Mouse (Mus musculus): ENCODE data around the gene Prune1.

Prune1 gene

DNA sequence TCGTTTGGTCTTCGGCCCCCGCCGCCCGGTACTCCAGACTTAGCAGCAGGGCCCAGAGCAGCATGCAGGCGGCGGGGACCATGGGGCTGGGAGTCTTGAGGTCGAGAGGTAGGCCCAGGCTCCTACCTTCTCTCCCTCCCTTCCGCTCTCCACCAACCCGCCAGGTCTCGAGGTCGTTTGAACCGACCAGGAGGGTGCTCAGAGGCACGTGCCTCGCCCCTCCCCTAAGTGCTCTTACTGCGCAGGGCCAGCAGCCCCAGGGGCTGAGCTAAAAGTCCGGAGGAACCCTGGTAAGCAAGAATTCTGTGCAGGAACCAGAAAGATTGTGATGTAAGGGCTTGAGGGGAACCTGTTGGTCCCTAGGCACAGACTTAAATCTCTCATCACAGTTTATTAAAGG is 41.0 kb downstream of the Prune1 start:
- no peak for TF ChIP-seq GATA4 (IDR thresholded peaks at IDR 0.05; ENCODE audit: insufficient replicate concordance, low read length)

DNA sequence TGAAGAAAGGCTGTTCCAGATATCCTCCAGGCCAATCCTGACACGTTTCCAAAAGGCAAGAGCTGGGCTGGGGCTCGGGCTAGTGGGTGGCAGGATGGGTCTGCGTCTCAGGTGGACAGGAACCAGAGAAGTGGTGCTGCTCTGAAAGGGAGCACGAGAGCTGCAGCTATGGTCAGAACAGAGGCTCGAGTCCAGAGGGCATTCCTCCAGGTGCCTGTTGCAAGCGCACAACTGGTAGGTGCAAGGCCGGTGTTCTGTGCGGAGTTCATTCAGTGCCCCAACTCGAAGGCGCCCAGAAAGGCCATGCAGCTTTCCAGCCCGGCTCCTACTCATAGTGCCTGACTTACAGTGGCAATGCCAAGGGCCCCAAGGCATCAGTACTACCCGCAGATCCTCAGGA is 41.9 kb downstream of the Prune1 start:
- no peak for TF ChIP-seq GATA4 (IDR thresholded peaks at IDR 0.05; ENCODE audit: insufficient replicate concordance, low read length)

DNA sequence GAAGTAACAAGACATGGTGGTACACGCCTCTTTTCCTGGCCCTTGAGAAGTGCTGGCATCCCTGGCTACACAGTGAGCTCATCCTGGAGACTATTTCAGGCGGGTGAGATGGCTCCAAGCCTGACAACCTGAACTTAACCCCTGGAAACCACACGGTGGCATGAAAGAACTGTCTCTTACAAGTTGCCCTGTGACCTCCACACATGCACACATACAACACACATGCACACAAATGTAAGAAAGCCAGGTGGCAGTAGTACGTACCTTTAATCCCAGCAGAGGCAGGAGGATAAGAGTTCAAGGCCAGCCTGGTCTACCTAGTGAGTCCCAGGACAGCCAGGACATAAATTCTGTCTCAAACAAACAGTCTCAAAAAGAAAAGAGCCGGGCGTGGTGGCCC is 42.9 kb downstream of the Prune1 start:
- no peak for TF ChIP-seq GATA4 (IDR thresholded peaks at IDR 0.05; ENCODE audit: insufficient replicate concordance, low read length)

DNA sequence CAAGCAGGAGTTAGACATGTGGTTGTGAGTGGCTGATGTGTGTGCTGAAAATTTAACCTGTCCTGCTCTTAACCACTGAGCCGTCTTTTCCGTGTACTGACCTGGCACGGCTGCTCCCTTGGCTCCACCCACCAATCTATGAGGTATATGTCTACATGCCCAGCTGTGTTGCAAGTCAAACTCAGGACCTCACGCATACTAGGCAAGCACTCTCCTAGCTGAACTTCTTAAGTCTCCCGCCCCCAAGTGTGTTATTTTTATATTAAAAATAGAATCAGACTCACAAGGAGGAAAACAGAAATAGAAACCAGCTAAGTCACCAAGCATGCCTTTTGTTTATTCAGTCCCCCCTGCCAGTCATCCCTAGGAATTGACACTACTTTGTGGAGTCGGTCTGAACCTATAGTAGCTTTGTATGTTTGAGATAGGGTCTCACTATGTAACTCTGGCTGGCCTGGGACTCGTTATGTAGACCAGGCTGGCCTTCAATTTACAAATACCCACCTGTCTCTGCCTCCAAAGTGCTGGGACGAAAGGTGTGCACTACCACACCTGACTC is 44.3 kb downstream of the Prune1 start:
- no peak for TF ChIP-seq GATA4 (IDR thresholded peaks at IDR 0.05; ENCODE audit: insufficient replicate concordance, low read length)

DNA sequence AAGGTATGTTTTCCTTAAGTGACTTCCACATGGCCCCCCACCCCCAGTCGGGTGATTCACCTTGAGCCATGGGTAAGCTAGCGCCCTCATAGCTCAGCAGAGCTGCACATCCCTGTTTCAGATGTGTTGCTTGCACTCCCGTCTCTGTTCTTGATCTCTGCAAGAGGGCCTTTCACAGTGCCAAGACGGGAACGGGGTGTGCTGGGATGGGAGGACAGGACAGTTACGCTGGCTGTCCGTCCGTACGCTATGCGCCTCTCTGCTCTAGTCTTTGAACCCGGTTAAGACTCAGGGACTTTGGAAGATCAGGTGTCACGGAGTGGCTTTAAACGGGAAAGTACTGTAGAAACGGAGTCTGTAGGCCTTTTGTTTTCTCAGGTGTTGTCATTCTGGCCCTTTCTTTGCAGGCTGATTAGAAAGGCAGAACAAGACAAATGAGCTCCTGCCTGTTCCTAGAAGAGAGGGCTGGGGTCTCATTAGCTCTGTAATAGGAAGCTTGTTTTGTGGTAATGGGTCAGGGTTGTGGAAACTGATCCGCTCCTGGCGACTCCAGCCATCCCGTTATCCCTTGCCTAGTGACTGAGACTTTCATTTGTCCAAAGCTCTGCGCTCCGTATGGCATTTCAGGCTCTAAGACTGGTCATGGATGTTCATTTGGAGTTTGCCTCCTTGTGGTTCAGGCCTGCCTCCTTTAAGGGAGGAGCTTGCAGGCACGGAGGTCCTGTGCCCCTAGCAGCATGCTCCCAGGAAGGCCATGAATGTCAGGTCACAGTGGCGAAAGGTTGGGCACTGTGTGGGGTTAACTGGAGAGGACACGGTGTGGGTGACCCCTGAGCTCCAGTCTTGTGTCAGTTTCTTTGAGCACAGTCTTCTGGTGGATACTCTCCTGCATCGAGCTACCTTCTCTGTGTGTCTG is 46.2 kb downstream of the Prune1 start:
- TF ChIP-seq GATA4 (IDR thresholded peaks at IDR 0.05; ENCODE audit: insufficient replicate concordance, low read length) = no peak

DNA sequence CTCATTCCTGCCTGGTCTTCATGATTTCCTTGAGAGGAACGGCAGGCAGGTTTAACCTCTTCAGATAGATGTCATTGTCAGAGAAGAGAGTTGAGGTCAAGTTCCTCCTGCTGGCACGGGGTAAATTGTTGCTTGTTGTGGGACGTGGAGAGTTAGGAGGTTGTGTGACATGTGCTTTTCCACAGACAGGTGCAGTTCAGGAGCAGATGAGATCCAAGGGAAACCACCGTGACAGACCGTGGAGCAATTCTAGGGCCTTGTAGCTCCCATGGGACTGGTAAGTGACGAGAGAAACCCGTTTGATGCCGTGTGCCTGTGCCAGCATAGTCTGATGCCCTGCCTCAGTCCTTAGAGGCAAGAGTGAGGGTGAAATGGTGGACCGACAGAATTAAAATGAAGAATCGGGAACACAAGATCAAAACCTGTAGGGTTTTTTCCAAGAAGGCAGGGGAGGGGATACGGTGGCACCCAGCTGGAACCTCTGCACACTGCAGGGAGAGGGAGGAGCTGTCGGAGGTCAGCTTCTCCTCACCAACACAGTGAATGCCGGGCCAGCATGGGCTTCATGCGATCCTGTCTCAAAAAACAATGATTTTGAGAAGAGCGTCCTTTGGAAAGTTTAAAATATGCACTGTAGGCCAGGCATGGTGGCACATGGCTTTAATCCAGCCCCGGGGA is 48.4 kb downstream of the Prune1 start:
- no peak for TF ChIP-seq GATA4 (IDR thresholded peaks at IDR 0.05; ENCODE audit: insufficient replicate concordance, low read length)

DNA sequence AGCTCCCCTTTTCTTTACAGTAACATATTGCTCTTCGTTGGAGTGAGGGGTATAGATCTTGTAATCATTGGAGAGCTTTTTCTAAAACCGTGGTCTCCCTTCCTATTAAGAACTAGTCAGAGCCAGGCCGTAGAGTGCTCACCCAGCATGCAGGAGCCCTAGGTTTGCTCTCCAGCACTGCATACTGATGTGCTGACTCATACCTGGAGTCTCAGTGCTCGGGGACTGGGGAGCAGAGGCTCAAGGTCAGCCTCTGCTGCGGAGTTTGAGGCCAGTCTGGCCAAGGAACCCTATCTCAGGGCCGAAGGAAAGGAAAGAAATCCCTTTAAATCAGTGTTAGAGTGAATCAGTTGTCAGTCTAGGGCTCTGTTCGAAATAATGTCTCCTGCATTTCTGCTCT is 49.1 kb downstream of the Prune1 start:
- no peak for TF ChIP-seq GATA4 (IDR thresholded peaks at IDR 0.05; ENCODE audit: insufficient replicate concordance, low read length)

DNA sequence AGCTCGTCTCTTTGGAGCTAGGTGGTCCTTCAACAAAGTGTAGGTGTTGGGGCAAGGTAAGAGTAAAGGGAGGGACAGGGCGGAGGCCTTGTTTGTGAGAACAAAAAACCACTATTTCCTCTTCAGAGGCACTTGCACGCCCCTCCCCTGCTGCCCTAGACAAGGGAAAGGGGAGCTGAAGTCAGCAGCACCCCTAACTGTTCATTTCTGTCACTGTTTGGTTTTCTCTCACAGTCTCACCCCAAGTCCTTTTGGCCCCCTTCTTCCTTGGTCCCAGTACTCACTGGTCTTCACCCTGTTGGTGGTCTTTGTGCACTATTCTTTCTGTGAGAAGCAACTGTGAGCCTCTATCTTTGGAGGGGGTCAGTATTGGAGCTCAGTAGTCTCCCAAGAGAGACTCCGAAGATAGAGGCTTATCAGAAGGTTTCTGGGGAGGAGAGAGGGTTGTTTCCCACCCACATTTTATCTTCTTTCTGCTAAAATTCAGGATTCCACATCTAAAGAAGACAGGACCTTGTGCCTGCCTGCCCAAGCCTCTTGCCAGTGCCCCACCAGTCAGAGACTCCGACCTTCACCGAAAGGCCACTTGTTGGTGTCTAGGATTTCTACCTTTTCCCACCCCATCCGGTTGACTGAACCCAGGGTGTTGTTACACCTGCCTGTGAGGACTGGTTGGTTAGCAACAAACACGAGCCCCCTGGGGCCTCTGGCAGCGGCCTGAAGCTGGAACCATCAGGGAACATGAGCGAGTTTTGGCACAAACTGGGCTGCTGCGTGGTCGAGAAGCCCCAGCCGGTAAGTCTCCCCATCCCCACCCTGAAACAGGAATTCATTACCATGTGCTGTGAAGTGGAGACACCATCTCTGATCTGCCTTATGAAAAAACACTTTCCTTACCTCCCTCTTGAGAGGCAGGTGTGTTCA is 50.3 kb downstream of the Prune1 start, which contains the start of gene Mllt11:
Gene Mllt11, minus strand, starts transcription at position 874 of the 924 bp plus-strand sequence.
- TF ChIP-seq GATA4 (IDR thresholded peaks at IDR 0.05; ENCODE audit: insufficient replicate concordance, low read length) = no peak

DNA sequence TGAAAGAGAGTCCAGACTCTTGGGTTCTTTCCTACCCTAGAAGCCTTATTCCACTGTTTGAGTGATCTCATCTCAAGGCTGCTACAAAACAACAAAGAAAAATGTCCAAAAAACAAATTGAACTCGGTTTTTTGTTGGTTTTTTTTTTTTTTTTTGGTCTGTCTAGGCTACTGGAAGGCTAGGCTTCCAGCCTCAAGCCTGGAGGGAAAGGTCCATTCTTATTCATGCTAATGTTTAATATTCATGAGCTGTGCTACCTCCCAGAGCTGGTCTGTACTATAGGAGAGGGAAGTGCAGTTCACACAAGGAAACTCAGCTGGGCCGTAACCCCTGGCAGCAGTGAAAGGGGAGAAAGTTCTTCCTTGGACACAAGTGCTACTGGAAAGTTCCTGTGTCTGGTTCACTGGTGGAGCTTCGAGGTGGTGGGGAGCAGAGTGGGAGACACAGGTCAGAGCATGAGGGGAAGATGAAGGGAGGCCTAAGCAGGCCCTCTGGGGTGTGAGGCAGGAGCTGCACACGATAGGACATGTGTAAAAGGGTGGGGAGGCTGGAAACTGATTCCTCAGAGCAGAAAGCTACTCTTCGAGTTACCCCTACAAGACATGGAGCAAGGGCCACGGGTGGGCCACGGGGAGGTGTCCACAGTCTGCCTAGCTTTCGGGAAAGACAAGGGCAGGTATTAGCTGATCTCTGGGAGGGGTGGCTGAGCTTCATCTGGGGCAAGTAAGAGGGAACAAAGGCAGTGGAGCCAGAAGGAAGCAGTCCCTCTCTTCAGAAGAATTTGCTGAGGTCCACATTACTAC is 51.2 kb downstream of the Prune1 start:
- no peak for TF ChIP-seq GATA4 (IDR thresholded peaks at IDR 0.05; ENCODE audit: insufficient replicate concordance, low read length)

DNA sequence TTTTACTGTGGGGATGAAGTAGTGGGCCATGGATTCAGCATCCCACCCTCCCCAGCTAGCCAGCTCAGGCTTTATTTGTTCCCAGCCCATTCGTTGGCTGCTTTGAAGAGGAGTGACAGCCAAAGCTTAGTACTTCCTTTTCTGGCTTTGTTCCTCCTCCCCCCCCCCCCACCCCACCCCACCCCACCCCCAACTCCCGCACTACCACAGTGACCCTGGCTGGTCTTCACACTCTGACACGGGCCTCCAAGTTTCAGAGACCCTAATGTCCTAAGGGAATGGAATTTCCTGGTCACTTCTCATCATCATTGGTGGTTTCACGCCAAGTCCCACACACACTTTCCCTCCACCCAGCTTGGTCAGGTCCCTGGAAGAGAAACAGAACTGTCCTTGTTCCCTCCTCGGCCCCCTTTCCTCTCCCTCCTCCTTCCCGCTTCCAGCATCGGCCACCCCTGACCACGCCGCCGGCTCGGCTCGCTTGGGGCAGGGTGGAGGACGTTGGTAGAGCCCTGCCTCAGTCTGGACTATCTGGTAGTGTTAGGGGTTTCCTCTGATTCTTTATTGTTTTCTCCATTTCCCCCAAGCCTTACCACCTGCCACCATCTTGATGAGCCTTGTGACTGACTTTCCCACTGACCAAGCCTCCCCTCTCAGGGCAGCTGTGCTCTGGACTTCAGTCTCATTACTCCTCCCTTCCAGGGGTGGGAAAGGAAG is 51.9 kb downstream of the Prune1 start:
- no peak for TF ChIP-seq GATA4 (IDR thresholded peaks at IDR 0.05; ENCODE audit: insufficient replicate concordance, low read length)

DNA sequence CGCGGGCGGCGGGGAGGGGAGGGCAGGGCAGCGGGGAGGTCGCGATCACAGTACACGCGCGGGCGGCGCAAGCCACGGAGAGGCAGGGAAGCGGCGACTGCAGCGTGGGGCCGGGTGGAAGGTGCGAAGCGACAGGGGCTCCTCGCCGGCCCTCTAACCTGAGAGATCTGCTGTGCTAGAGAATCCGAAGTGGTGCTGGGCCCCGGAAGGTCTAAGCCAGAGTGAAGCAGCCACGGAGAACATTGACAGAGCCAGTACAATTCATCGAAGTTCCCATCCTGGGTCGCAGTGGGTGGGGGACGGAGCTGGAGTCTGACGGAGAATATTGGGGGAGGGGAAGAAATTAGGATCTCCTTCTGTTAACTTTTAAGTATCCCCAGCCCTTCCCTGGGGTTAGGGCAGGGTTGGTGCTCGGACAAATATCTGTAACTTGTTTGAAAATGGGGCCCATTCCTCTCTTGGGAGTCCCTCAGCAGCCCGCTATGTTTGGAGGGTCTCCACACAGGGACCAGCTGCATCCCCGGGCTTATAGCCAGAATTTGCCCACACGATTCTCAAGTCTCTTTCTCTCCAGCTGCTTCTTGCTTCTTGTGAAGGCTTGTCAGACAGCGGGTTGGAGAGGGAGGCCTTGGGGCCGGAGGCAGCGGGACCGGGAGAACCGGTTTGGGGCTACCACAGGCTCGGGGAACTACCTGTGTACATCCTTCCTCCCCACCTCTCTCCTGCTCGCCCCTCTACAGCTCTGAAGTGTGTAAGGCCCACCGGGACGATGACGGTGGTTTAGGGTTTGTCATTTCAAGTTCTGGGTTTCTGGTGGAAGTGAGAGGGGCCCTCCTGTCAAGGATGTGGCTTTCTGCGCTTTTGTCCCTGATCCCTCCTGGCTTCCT is 52.7 kb downstream of the Prune1 start:
- TF ChIP-seq GATA4 (IDR thresholded peaks at IDR 0.05; ENCODE audit: insufficient replicate concordance, low read length) = no peak

DNA sequence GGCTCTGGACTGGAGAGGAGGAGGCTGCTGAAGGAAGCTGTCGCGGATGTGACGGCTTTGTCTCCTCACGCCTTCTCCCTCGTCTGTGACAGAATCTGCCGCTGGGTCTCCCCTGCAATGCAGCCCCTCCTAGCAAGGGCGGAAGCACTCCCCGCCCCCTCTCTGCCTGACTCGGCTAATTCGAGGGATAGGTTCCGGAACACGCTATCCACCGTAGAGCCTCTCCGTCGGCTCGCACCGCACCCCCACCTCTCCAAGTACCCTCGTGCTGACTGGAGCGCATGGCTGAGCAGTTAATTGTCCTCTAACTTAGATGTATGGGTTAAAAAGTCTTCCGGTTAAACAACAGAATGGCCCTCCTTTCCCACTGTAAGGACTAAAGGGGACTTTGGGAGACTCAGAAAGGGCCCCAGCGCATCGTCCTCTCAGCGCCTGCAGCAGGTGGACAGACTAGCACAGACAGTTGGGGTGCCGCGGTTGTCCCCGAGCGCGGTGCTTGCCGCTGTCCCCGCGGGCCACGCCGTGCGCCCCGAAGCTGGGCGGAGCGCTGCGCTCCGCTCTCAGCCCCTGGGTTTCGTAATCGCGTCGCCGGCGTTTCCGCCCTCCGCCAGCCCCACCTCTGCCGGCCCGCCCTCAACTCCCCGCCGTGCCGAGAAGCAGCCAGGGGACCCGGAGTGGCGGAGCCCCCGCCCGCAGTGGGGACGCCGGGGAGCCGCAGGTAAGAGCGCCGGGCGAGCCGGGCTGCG is 53.6 kb downstream of the Prune1 start, which contains the start of gene Cdc42se1:
Gene Cdc42se1, plus strand, starts transcription at position 585 of the 746 bp plus-strand sequence.
- peak; percentile 59; the same call in 1 of the 2 replicates for TF ChIP-seq GATA4 (IDR thresholded peaks at IDR 0.05; ENCODE audit: insufficient replicate concordance, low read length)

Measured in liver, adult (tissue).